In genomic region chr4:103120028-103120384, GRCm38 (mm10) we compare ENCODE assay signal across 8 mouse cellular contexts. TPM values are rescaled to one million over a fixed set of nuclear protein-coding genes. Genes with fewer than 3 reads are reported as not detected.
DNase-seq lines count a peak whose midpoint lies in the region; ATAC-seq and TF ChIP-seq lines count a peak whose summit lies in the region.

No protein-coding gene starts in this region.

- 0 out of 2 replicates have a peak, but pooled peaks cover 3% of the 10 kb centered on the region for H3K36me3 ChIP-seq in heart, embryonic 16.5 days (ENCODE audit: control insufficient read depth, insufficient read depth)
- peaks cover 0 to 35% of the 10 kb centered on the region in 2 experiments; a peak in 2 of 4 replicates for H3K36me3 ChIP-seq in MEL (ENCODE audit: control insufficient read depth in 1 of 2, insufficient read depth in 2 of 2, low read length in 2 of 2)
- H3K36me3 ChIP-seq in forebrain, postnatal 0 days (ENCODE audit: insufficient read depth) = no peaks in the 10 kb centered on the region

- no peak for TF ChIP-seq RAD21 in MEL (IDR thresholded peaks at IDR 0.05; ENCODE audit: low read depth, low read length)

- no peak for DNase-seq in heart, postnatal 25 days (ENCODE audit: low spot score)
- DNase-seq in MEL (ENCODE audit: low read depth, low spot score) = peak; percentile 81
- no peak for DNase-seq in forebrain, postnatal 0 days
- no peak for DNase-seq in layer of hippocampus, adult 8-10 months (ENCODE audit: low spot score in 2 of 2)
- DNase-seq in retina, embryonic 14.5 days (ENCODE audit: low spot score) = no peak
- no peak for DNase-seq in left cerebral cortex, adult 11 months (ENCODE audit: low spot score)

- peak overlapping the region; percentile 73 for H3K4me2 ChIP-seq in heart, embryonic 16.5 days (ENCODE audit: low read depth, low read length)
- peak overlapping the region; percentile 89 for H3K4me2 ChIP-seq in forebrain, postnatal 0 days (ENCODE audit: low read depth)

- TF ChIP-seq POLR2A in MEL (IDR thresholded peaks at IDR 0.05; ENCODE audit: control insufficient read depth in 1 of 2, insufficient read depth in 1 of 2, low read depth in 1 of 2, low read length in 2 of 2, poor library complexity in 1 of 2) = no peak

- peak overlapping the region; percentile 91 for H3K9ac ChIP-seq in heart, embryonic 16.5 days (ENCODE audit: low read length)
- peak overlapping the region; percentile 99 for H3K9ac ChIP-seq in MEL (ENCODE audit: control insufficient read depth, low read depth, low read length, poor library complexity, severe bottlenecking)
- H3K9ac ChIP-seq in forebrain, postnatal 0 days = peak overlapping the region; percentile 72

- H3K27ac ChIP-seq in heart, embryonic 16.5 days (ENCODE audit: low read length) = peak overlapping the region; percentile 89
- peak overlapping the region; percentile 80 for H3K27ac ChIP-seq in MEL (ENCODE audit: control insufficient read depth, low read depth, low read length)
- no peak overlapping the region for H3K27ac ChIP-seq in forebrain, postnatal 0 days (ENCODE audit: low read depth, low read length)

- 12% methylated on average over 4 of the region's 4 CpGs for WGBS in heart, embryonic 16.5 days
- 20% methylated on average over 4 of the region's 4 CpGs for WGBS in forebrain, postnatal 0 days

- no peak for ATAC-seq in heart, embryonic 16.5 days (replicated peaks; ENCODE audit: extremely low read depth, insufficient read depth, low FRiP score)
- no peak for ATAC-seq in forebrain, postnatal 0 days
- 0 out of 2 replicates have a peak, but pooled peaks have one; percentile 32 for ATAC-seq in megakaryocyte-erythroid progenitor cell, adult 5-6 weeks (replicated peaks; ENCODE audit: low FRiP score, low TSS enrichment, poor library complexity, severe bottlenecking)

- H3K4me1 ChIP-seq in heart, embryonic 16.5 days (ENCODE audit: control insufficient read depth, insufficient read depth, low read length) = peaks cover 27% of the 10 kb centered on the region
- H3K4me1 ChIP-seq in MEL (ENCODE audit: control insufficient read depth in 1 of 2, insufficient read depth in 2 of 2, low read length in 2 of 2) = peaks cover 14 to 16% of the 10 kb centered on the region in 2 experiments
- H3K4me1 ChIP-seq in forebrain, postnatal 0 days (ENCODE audit: insufficient read depth) = peaks cover 13% of the 10 kb centered on the region

- H3K79me2 ChIP-seq in MEL (ENCODE audit: control insufficient read depth, insufficient read depth, low read length, poor library complexity) = peaks cover 29% of the 10 kb centered on the region

- H3K9me3 ChIP-seq in heart, embryonic 16.5 days (replicated peaks; ENCODE audit: control insufficient read depth, low read length) = no peaks in the 10 kb centered on the region
- no peaks in the 10 kb centered on the region for H3K9me3 ChIP-seq in MEL (replicated peaks; ENCODE audit: insufficient read depth, low read length)
- H3K9me3 ChIP-seq in forebrain, postnatal 0 days (ENCODE audit: low read length) = no peaks in the 10 kb centered on the region

- intact Hi-C loops in heart, postnatal 25 days (cut with DNase I) = loop anchor here (10.0 kb wide), 1 partner anchor 1755 kb away; no protein-coding TSS in a partner anchor

- TF ChIP-seq CTCF in MEL (IDR thresholded peaks at IDR 0.05 in 2 of 3, conservative IDR thresholded peaks at IDR 0.05 in 1 of 3; ENCODE audit: control insufficient read depth in 1 of 3, insufficient read depth in 1 of 3, low read depth in 2 of 3, low read length in 3 of 3, poor library complexity in 1 of 3, severe bottlenecking in 1 of 3) = no peak
- no peak for TF ChIP-seq CTCF in forebrain, postnatal 0 days (IDR thresholded peaks at IDR 0.05; ENCODE audit: low read depth)

- peak in 1 of 2 experiments; percentile 22; a peak in 1 of 4 replicates for TF ChIP-seq EP300 in MEL (IDR thresholded peaks at IDR 0.05; ENCODE audit: low read depth in 1 of 2, low read length in 2 of 2)

- H3K4me3 ChIP-seq in heart, embryonic 16.5 days (ENCODE audit: low read length) = peak overlapping the region; percentile 97
- H3K4me3 ChIP-seq in MEL (ENCODE audit: control insufficient read depth in 1 of 2, insufficient read depth in 1 of 2, low read depth in 2 of 2, low read length in 2 of 2) = peak overlapping the region; percentile 75 to 77
- H3K4me3 ChIP-seq in forebrain, postnatal 0 days (ENCODE audit: low read depth, low read length) = peak overlapping the region; percentile 84

- H3K27me3 ChIP-seq in heart, embryonic 16.5 days (ENCODE audit: control insufficient read depth, insufficient read depth, low read length) = no peaks in the 10 kb centered on the region
- no peaks in the 10 kb centered on the region for H3K27me3 ChIP-seq in MEL (ENCODE audit: control insufficient read depth in 1 of 2, insufficient read depth in 2 of 2, low read length in 2 of 2)
- H3K27me3 ChIP-seq in forebrain, postnatal 0 days (ENCODE audit: insufficient read depth, low read length) = no peaks in the 10 kb centered on the region

TF ChIP-seq in MEL, 35 proteins besides CTCF, POLR2A, EP300 and RAD21:
- peak; percentile 69 for TF ChIP-seq SIN3A (IDR thresholded peaks at IDR 0.05; ENCODE audit: low read length)
- no peak for TF ChIP-seq MYC (IDR thresholded peaks at IDR 0.05; ENCODE audit: low read depth, low read length)
- TF ChIP-seq ZKSCAN1 (IDR thresholded peaks at IDR 0.05; ENCODE audit: low read depth, low read length) = no peak
- TF ChIP-seq GATA1 (IDR thresholded peaks at IDR 0.05; ENCODE audit: low read depth, low read length) = peak; percentile 63; the same call in 1 of the 2 replicates
- TF ChIP-seq TBP (IDR thresholded peaks at IDR 0.05; ENCODE audit: low read depth, low read length) = 0 out of 2 replicates have a peak, but pooled peaks have one; percentile 18

RNA-seq across cellular contexts. Expression of gene Wdr78, which starts 5.7 kb away (rescaled TPM):
- 2.0 and 2.1 TPM in 2 replicates for polyA plus RNA-seq in heart, embryonic 16.5 days (2015; fragmentation: Nextera tagmentation; extraction: Ambion mirVana)
- total RNA-seq in heart, postnatal 25 days (2021) = 1 to 10 TPM in 1 of 2 experiments, under 1 TPM in 1; 0.64 to 1.6 TPM
- 0.77 and 1.1 TPM in 2 replicates for total RNA-seq in MEL (2012; rRNA removed)
- polyA plus RNA-seq in MEL (2012; ENCODE audit: insufficient read depth in 1 of 2, insufficient read length in 2 of 2, low read depth in 1 of 2, low replicate concordance in 2 of 2, missing spikeins in 1 of 2) = 1 to 10 TPM in 1 of 2 experiments, not detected in 1; 1.2 TPM
- total RNA-seq in forebrain, postnatal 0 days (2014; rRNA removed) = 6.7 and 10.0 TPM in 2 replicates
- polyA plus RNA-seq in forebrain, postnatal 0 days (2015; fragmentation: Nextera tagmentation; extraction: Ambion mirVana) = 1.6 and 2.9 TPM in 2 replicates
- total RNA-seq in megakaryocyte-erythroid progenitor cell, adult 5-6 weeks (2014; fragmentation: Nextera tagmentation) = 2.7 and 5.0 TPM in 2 replicates
- 1.6 and 9.8 TPM in 2 replicates for total RNA-seq in megakaryocyte-erythroid progenitor cell, adult 5-6 weeks (2017)
- total RNA-seq in layer of hippocampus, adult 8-10 months (2022) = 10 to 100 TPM; 10.5 to 22.2 (median 13.9) TPM

RNA-seq across cellular contexts. Expression of gene Mier1, which starts 5.8 kb away (rescaled TPM):
- 27.6 and 29.5 TPM in 2 replicates for polyA plus RNA-seq in heart, embryonic 16.5 days (2015; fragmentation: Nextera tagmentation; extraction: Ambion mirVana)
- total RNA-seq in heart, postnatal 25 days (2021) = 10 to 100 TPM; 31.1 to 35.6 TPM
- total RNA-seq in MEL (2012; rRNA removed) = 18.7 and 27.0 TPM in 2 replicates
- 10 to 100 TPM; 22.3 to 41.1 TPM for polyA plus RNA-seq in MEL (2012; ENCODE audit: insufficient read depth in 1 of 2, insufficient read length in 2 of 2, low read depth in 1 of 2, low replicate concordance in 2 of 2, missing spikeins in 1 of 2)
- 43.6 and 82.3 TPM in 2 replicates for total RNA-seq in forebrain, postnatal 0 days (2014; rRNA removed)
- polyA plus RNA-seq in forebrain, postnatal 0 days (2015; fragmentation: Nextera tagmentation; extraction: Ambion mirVana) = 17.4 and 32.6 TPM in 2 replicates
- total RNA-seq in megakaryocyte-erythroid progenitor cell, adult 5-6 weeks (2014; fragmentation: Nextera tagmentation) = 82.0 and 90.2 TPM in 2 replicates
- 95.3 and 101 TPM in 2 replicates for total RNA-seq in megakaryocyte-erythroid progenitor cell, adult 5-6 weeks (2017)
- 10 to 100 TPM; 44.4 to 56.1 (median 51.3) TPM for total RNA-seq in layer of hippocampus, adult 8-10 months (2022)
